Mouse (Mus musculus) heart, adult 2 months (tissue): ENCODE data around the gene 1700001L19Rik. TPM values are rescaled to one million over a fixed set of nuclear protein-coding genes. Genes with fewer than 3 reads are reported as not detected.
"Not testable (repeated sequence)": the region's sequence is repeated elsewhere in the genome, so short reads cannot be mapped to it uniquely, and the experiment has no call there.

ENCODE experiments used
- DNase-seq, 2 experiments: peaks; one replicate each; pipeline ENCODE4 v3.0.0; 2021
- H3K27ac ChIP-seq: fragments of 200-600 bp; 2 replicates; pipeline ENCODE4 v1.8.1; 2022
- H3K27me3 ChIP-seq: fragments of 200-500 bp; 2 replicates; pipeline ENCODE4 v1.6.1; 2012; ENCODE audit warnings: mild to moderate bottlenecking, low read length, inconsistent platforms, mixed read lengths; ENCODE audit not compliant: control insufficient read depth, insufficient read depth
- H3K36me3 ChIP-seq: fragments of 200-500 bp; 2 replicates; pipeline ENCODE4 v1.6.1; 2012; ENCODE audit warnings: low read length, inconsistent platforms; ENCODE audit not compliant: control insufficient read depth, insufficient read depth
- H3K4me1 ChIP-seq: fragments of 200-500 bp; 2 replicates; pipeline ENCODE4 v1.6.1; 2011; ENCODE audit warnings: low read length; ENCODE audit not compliant: control insufficient read depth, insufficient read depth
- H3K4me3 ChIP-seq: fragments of 200-600 bp; 2 replicates; pipeline ENCODE4 v1.8.1; 2022
- H3K79me2 ChIP-seq: fragments of 200-500 bp; replicated peaks from 2 replicates; pipeline ENCODE4 v1.6.1; 2012; ENCODE audit warnings: mild to moderate bottlenecking, inconsistent platforms, low read length, moderate library complexity, mixed read lengths; ENCODE audit not compliant: control insufficient read depth, insufficient read depth
- H3K9ac ChIP-seq: fragments of 200-500 bp; 2 replicates; pipeline ENCODE4 v1.6.1; 2012; ENCODE audit warnings: low read depth, mild to moderate bottlenecking, control low read depth, inconsistent platforms, low read length, mixed read lengths
- CTCF ChIP-seq: fragments of 200-600 bp; IDR thresholded peaks from 2 replicates; pipeline ENCODE4 v1.8.1; 2022; ENCODE audit warnings: antibody characterized with exemption, mild to moderate bottlenecking, moderate library complexity
- EP300 ChIP-seq: fragments of 200-500 bp; IDR thresholded peaks from 2 replicates; pipeline ENCODE4 v1.6.1; 2011; ENCODE audit warnings: low read depth, low read length, control low read depth; ENCODE audit not compliant: insufficient read depth
- POLR2A ChIP-seq: fragments of 200-500 bp; IDR thresholded peaks from 2 replicates; pipeline ENCODE4 v1.6.1; 2011; ENCODE audit warnings: mild to moderate bottlenecking, low read depth, low read length, control low read depth; ENCODE audit not compliant: insufficient read depth
- whole genome bisulfite sequencing: fragments of 180-500 bp; shearing (Covaris S2); methylation state at CpG from one replicate; pipeline ENCODE4 v1.1.7; 2018; 5-methylcytosine and 5-hydroxymethylcytosine counted together
- intact Hi-C: fragments of 180-260 bp; cut with DNase I; formaldehyde crosslinking; loops from one replicate; pipeline ENCODE4 v1.15.1; 2025
- long read RNA-seq: library from polyadenylated mRNA; stranded (forward); transcript quantifications from one replicate; pipeline ENCODE4 v2.0.0, GENCODE M21; 2021
- polyA plus RNA-seq: library from polyadenylated mRNA; depleted of rRNA; stranded (reverse); fragments of >200 nt; gene quantifications from 2 replicates; pipeline ENCODE4 v1.2.3, GENCODE M21; 2012; rRNA removed
- total RNA-seq, 2 experiments: library from RNA; stranded (reverse); gene quantifications; 2 replicates each; pipeline ENCODE4 v1.2.3; 2021

Gene 1700001L19Rik
- total RNA-seq (not detected), polyA plus RNA-seq (0.10 TPM in 1 of 2 replicates, not detected in the other)
- long read RNA-seq, result 0 reads

DNA sequence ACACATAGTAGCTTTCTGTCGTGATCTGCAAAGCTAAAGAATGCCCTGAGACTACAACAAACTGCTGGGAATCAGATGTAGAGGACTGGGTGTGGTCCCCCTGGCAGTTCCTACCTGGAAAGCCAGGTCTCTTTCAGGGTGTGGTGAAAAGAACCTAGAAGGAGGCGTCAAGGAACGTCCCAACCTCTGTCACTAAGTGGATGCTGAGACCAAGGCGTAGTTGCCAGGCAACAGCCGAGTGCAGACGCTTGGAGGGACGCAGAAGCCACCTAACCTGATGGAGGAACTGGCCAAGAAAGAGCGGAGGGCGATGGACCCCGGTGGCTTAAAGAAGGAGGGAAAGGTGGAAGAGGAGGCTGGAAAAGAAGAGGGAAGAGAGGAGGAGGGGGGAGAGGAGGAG lies at the start of gene 1700001L19Rik:
Gene 1700001L19Rik (plus strand): TSS at position 223 of the 400 bp plus-strand sequence.
- TF ChIP-seq POLR2A (no peak), CTCF (no peak), EP300 (no peak)
- Histone ChIP-seq H3K79me2 (no peaks in the 10 kb centered on the region), H3K4me3 (no peak within 1 kb of the TSS), H3K4me1 (no peaks in the 10 kb centered on the region), H3K27ac (no peak within 1 kb of the TSS), H3K36me3 (no peaks in the 10 kb centered on the region), H3K27me3 (peaks cover 1% of the 10 kb centered on the region; the same call in 1 of the 2 replicates), H3K9ac (no peak within 1 kb of the TSS)
- intact Hi-C loops, result no loop called here
- DNase-seq, result no peak
- WGBS, result 12% methylated on average over 9 of the region's 10 CpGs

- H3K79me2 ChIP-seq, H3K36me3 ChIP-seq, DNase-seq, H3K4me1 ChIP-seq, H3K4me3 ChIP-seq, intact Hi-C loops, H3K9ac ChIP-seq, H3K27me3 ChIP-seq, H3K27ac ChIP-seq: not testable (repeated sequence)
- TF ChIP-seq CTCF, result peak; percentile 38
- 23% methylated on average over 6 of the region's 6 CpGs for whole genome bisulfite sequencing
These were observed 43.8 kb upstream of the 1700001L19Rik start for GRCm38 (mm10) chr13:68553391-68553790.

DNA sequence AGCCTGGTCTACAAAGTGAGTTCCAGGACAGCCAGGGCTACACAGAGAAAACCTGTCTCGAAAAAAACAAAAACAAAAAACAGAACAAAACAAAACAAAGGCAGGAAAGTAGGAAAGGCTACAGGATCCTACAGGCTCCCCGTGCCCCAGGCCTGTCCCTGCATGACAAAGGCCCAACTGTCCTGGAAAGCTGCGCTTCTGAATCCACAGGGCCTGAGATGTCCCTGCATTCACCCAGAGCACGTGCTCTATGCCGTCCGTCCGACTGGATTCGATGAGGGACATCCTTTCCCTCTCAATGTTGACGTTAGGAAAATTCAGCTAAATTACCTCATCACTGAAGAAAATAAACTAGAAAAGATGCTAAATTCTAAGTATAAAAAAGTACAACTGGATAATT lies 29.1 kb upstream of the 1700001L19Rik start:
- Histone ChIP-seq H3K27me3 (no peaks in the 10 kb centered on the region), H3K9ac (no peak overlapping the region), H3K4me1 (no peaks in the 10 kb centered on the region; the same call in 1 of the 2 replicates), H3K79me2 (no peaks in the 10 kb centered on the region), H3K36me3 (no peaks in the 10 kb centered on the region; the same call in 1 of the 2 replicates), H3K4me3 (no peak overlapping the region), H3K27ac (no peak overlapping the region)
- DNase-seq, result no peak
- intact Hi-C loops, result no loop called here
- TF ChIP-seq CTCF (no peak), EP300 (no peak)
- whole genome bisulfite sequencing, result 96% methylated on average over 9 of the region's 9 CpGs

DNA sequence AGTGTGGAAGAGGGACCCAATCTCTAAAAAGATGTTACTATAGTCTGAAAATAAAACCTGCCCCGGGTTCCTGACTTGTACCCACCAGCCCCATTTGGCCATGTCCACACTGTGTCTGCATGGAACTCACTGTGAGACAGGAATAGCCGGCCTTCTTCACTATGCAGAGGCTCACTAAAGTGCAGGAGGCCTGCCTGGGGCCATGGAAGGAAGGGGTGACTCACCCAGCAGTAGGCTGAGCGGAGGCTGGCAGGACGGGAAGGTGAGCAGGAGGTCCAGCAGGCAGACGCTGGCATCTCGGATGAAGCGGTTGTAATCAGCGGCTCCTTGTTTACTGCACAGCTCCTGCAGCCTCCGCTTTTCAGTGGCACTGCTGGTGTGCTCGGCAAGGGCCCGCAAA lies 28.7 kb upstream of the 1700001L19Rik start:
- Histone ChIP-seq H3K27ac (no peak overlapping the region), H3K4me3 (no peak overlapping the region), H3K4me1 (no peaks in the 10 kb centered on the region; the same call in 1 of the 2 replicates), H3K9ac (no peak overlapping the region), H3K36me3 (no peaks in the 10 kb centered on the region; the same call in 1 of the 2 replicates), H3K79me2 (no peaks in the 10 kb centered on the region), H3K27me3 (no peaks in the 10 kb centered on the region)
- TF ChIP-seq CTCF, result no peak
- no peak for TF ChIP-seq POLR2A
- TF ChIP-seq EP300, result no peak
- 92% methylated on average over 11 of the region's 11 CpGs for WGBS
- intact Hi-C loops, result no loop called here
- DNase-seq, result no peak

- TF ChIP-seq CTCF (peak; percentile 89), EP300 (no peak), POLR2A (no peak)
- no peak overlapping the region for H3K4me3 ChIP-seq
- no peak overlapping the region for H3K27ac ChIP-seq
- H3K4me1 ChIP-seq, result no peaks in the 10 kb centered on the region; the same call in 1 of the 2 replicates
- no peaks in the 10 kb centered on the region for H3K79me2 ChIP-seq
- H3K27me3 ChIP-seq, result no peaks in the 10 kb centered on the region
- H3K9ac ChIP-seq, result no peak overlapping the region
- H3K36me3 ChIP-seq, result no peaks in the 10 kb centered on the region; the same call in 1 of the 2 replicates
- DNase-seq, result peak in 1 of 2 experiments; percentile 34
- 65% methylated on average over 17 of the region's 17 CpGs for WGBS
- intact Hi-C loops, result no loop called here
These were observed 27.5 kb upstream of the 1700001L19Rik start for GRCm38 (mm10) chr13:68569589-68570336.

GRCm38 (mm10) chr13:68572247-68572646 lies 25.0 kb upstream of the 1700001L19Rik start:
- no peaks in the 10 kb centered on the region; the same call in 1 of the 2 replicates for H3K36me3 ChIP-seq
- H3K27me3 ChIP-seq, result no peaks in the 10 kb centered on the region
- no peak overlapping the region for H3K27ac ChIP-seq
- H3K9ac ChIP-seq, result no peak overlapping the region
- TF ChIP-seq CTCF, result no peak
- TF ChIP-seq EP300, result peak; percentile 95
- no peaks in the 10 kb centered on the region; the same call in 1 of the 2 replicates for H3K4me1 ChIP-seq
- DNase-seq, result peak; percentile 36 to 55
- intact Hi-C loops, result no loop called here
- H3K4me3 ChIP-seq, result no peak overlapping the region
- 49% methylated on average over 19 of the region's 19 CpGs for WGBS
- no peaks in the 10 kb centered on the region for H3K79me2 ChIP-seq
